21 mouse cellular contexts compared by ENCODE assay signal in genomic region chr13:69439486-69439885, GRCm38 (mm10).
A peak's percentile ranks its signal among the peaks of the same experiment; 100 is the strongest.
DNase-seq lines count a peak whose midpoint lies in the region; ATAC-seq and TF ChIP-seq lines count a peak whose summit lies in the region.
"Had no signal": no experiment of that assay in that cellular context is flagged by ENCODE, and none has a peak within 500 bp of the region (broad histone marks: within the 10 kb centered on the region; RNA-seq: fewer than 3 reads in every experiment).

No protein-coding gene starts in this region.

- no peak for TF ChIP-seq EP300 in CH12.LX (IDR thresholded peaks at IDR 0.05; ENCODE audit: low read length)

- peak; percentile 29; the same call in 1 of the 2 replicates for ATAC-seq in common myeloid progenitor, adult 5-6 weeks (replicated peaks; ENCODE audit: low read depth, poor library complexity, severe bottlenecking)
- 0 out of 2 replicates have a peak, but pooled peaks have one; percentile 31 for ATAC-seq in megakaryocyte progenitor cell, adult 5-6 weeks (replicated peaks; ENCODE audit: poor library complexity)
- ATAC-seq: activated CD4-positive, CD25-positive, alpha-beta regulatory T cell, adult 4 months; forebrain, embryonic 13.5 days; forebrain, embryonic 15.5 days; forebrain, postnatal 0 days; Patski had no signal

- peak; percentile 66 for DNase-seq in CH12.LX (ENCODE audit: extremely low read depth)
- DNase-seq in gastrocnemius, adult 8-10 months (ENCODE audit: low spot score in 2 of 2) = no peak
- no peak for DNase-seq in right cerebral cortex, adult 2 months (ENCODE audit: low spot score in 2 of 2)
- DNase-seq: adrenal gland, adult 8-10 months; adrenal gland, postnatal 25 days; cerebellum, adult 11 months; cerebellum, adult 18-20 months; cerebellum, adult 8-10 months; cerebellum, adult 9-11 months; cerebellum, postnatal 14 days; cerebellum, postnatal 36 days; forebrain, postnatal 0 days had no signal

- H3K27ac ChIP-seq in CH12.LX (ENCODE audit: insufficient read depth, low read depth) = no peak overlapping the region
- H3K27ac ChIP-seq: embryonic facial prominence, embryonic 10.5 days; embryonic facial prominence, embryonic 12.5 days; forebrain, embryonic 13.5 days; forebrain, embryonic 15.5 days had no signal

- peaks cover 0 to 18% of the 10 kb centered on the region in 2 experiments; a peak in 2 of 4 replicates for H3K4me1 ChIP-seq in CH12.LX (ENCODE audit: control insufficient read depth in 1 of 2, insufficient read depth in 2 of 2)
- H3K4me1 ChIP-seq: embryonic facial prominence, embryonic 10.5 days; embryonic facial prominence, embryonic 12.5 days; forebrain, embryonic 13.5 days; forebrain, embryonic 15.5 days had no signal

- peaks cover 12% of the 10 kb centered on the region for H3K9me3 ChIP-seq in CH12.LX (replicated peaks; ENCODE audit: low read length)
- H3K9me3 ChIP-seq: embryonic facial prominence, embryonic 10.5 days; embryonic facial prominence, embryonic 12.5 days; forebrain, embryonic 13.5 days; forebrain, embryonic 15.5 days had no signal

- TF ChIP-seq POLR2A in CH12.LX (IDR thresholded peaks at IDR 0.05; ENCODE audit: low read depth, low read length) = no peak

- no peaks in the 10 kb centered on the region for H3K27me3 ChIP-seq in CH12.LX (replicated peaks)
- H3K27me3 ChIP-seq: embryonic facial prominence, embryonic 12.5 days; forebrain, embryonic 13.5 days; forebrain, embryonic 15.5 days; Patski had no signal

- H3K9ac ChIP-seq in CH12.LX (ENCODE audit: insufficient read depth, low read depth) = no peak overlapping the region
- H3K9ac ChIP-seq: embryonic facial prominence, embryonic 12.5 days; forebrain, embryonic 13.5 days; forebrain, embryonic 15.5 days; forebrain, postnatal 0 days had no signal

- H3K4me2 ChIP-seq in CH12.LX (ENCODE audit: insufficient read depth, low read depth, poor library complexity, severe bottlenecking) = no peak overlapping the region
- H3K4me2 ChIP-seq: embryonic facial prominence, embryonic 12.5 days; forebrain, embryonic 13.5 days; forebrain, embryonic 15.5 days had no signal

- dilution Hi-C loops in CH12.LX (cut with MboI; ENCODE audit: extremely low pct_ligation_motif_present, extremely low pct_unique_long_range_greater_than_20kb, low sequenced_read_pairs) = no loop called here

- H3K36me3 ChIP-seq in CH12.LX (replicated peaks in 1 of 2; ENCODE audit: control insufficient read depth in 1 of 2, insufficient read depth in 1 of 2, low read length in 1 of 2) = no peaks in the 10 kb centered on the region
- H3K36me3 ChIP-seq: embryonic facial prominence, embryonic 10.5 days; embryonic facial prominence, embryonic 12.5 days; forebrain, embryonic 15.5 days; G1E had no signal

- TF ChIP-seq RAD21 in CH12.LX (IDR thresholded peaks at IDR 0.05; ENCODE audit: low read depth, low read length) = no peak

- H3K4me3 ChIP-seq in CH12.LX (replicated peaks in 1 of 3; ENCODE audit: low read depth in 2 of 3, low read length in 2 of 3, poor library complexity in 1 of 3) = no peak overlapping the region
- H3K4me3 ChIP-seq: embryonic facial prominence, embryonic 10.5 days; embryonic facial prominence, embryonic 12.5 days; forebrain, embryonic 13.5 days; forebrain, embryonic 15.5 days had no signal

- no peak for TF ChIP-seq CTCF in CH12.LX (conservative IDR thresholded peaks at IDR 0.05 in 1 of 2, IDR thresholded peaks at IDR 0.05 in 1 of 2; ENCODE audit: low read depth in 2 of 2, low read length in 2 of 2)

- in situ Hi-C loops in CH12.LX (cut with MboI; ENCODE audit: low pct_ligation_motif_present, low pct_unique_long_range_greater_than_20kb, low sequenced_read_pairs) = no loop called here

- no peaks in the 10 kb centered on the region for H3K79me2 ChIP-seq in CH12.LX (replicated peaks; ENCODE audit: control insufficient read depth, extremely low read depth, insufficient read depth, poor library complexity, severe bottlenecking)

TF ChIP-seq in CH12.LX, 34 proteins besides CTCF, POLR2A, EP300 and RAD21:
- TF ChIP-seq SIN3A (IDR thresholded peaks at IDR 0.05; ENCODE audit: low read length) (no peak), USF2 (conservative IDR thresholded peaks at IDR 0.05; ENCODE audit: low read depth, low read length) (no peak), MXI1 (IDR thresholded peaks at IDR 0.05; ENCODE audit: low read depth, low read length) (no peak), NELFE (IDR thresholded peaks at IDR 0.05; ENCODE audit: low read depth, low read length) (no peak), POLR2AphosphoS2 (IDR thresholded peaks at IDR 0.05; ENCODE audit: low read depth, low read length) (no peak), ZMIZ1 (IDR thresholded peaks at IDR 0.05; ENCODE audit: low read depth, low read length) (no peak), BHLHE40 (IDR thresholded peaks at IDR 0.05; ENCODE audit: low read depth, low read length) (no peak), MAX (IDR thresholded peaks at IDR 0.05; ENCODE audit: low read length) (no peak)
